Mouse (Mus musculus): ENCODE data around the gene Prtg.

The Prtg gene

DNA sequence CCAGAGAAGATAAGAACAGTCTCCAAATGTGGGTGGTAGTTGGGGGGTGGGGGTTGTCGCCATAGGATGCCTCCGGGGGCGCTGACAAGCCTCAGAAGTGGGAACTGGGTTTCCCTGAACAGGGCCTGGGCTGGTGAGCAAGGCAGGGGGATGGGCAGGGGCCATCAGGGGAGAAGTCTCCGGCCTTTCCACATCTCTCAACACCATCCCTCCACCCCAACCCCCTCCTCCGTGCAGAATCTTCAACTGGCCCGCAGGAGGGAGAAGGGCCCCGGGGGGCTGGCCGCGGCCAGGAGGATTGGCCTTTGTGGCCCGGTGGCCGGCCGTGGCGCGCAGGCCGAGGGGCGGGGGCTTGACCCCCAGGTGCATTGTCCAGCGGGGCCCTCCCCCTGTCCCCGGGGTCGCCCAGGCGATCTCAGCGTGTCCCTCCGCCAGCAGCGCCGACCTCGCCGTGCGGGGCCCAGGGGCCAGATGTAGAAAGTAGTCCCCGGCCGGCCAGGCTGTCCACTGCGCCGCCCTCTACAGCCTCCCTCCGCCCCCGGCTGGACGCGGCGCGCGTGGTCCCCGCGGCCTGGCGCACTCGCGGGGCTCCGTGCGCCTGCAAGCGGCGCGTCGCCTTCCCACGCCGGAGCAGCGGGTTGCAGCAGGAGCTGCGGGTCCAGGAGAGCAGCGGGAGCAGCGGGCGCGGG lies at the start of gene Prtg:
TSS of gene Prtg (plus strand) at position 144 of the 689 bp plus-strand sequence.
- DNase-seq = peak; percentile 70 to 82

DNA sequence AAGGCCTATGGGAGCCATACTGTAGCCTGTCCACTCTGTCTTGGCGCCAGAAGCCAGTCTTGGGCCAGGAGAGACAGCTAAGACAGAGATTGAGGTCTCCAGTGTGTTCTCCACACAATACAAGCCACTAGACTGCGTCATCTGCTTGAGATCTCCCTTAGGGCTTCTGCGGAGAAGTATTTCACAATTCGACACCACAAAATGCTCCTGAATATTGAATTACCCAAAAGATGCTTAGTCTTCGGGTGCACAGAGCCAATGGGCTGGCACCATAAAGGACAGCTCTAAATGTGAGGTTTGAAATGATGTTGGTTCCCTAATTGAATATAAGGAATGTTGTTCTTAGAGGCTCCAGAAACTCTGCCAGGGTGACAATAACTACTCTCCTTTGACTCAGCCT lies 49.5 kb upstream of the Prtg start:
- DNase-seq = no peak

DNA sequence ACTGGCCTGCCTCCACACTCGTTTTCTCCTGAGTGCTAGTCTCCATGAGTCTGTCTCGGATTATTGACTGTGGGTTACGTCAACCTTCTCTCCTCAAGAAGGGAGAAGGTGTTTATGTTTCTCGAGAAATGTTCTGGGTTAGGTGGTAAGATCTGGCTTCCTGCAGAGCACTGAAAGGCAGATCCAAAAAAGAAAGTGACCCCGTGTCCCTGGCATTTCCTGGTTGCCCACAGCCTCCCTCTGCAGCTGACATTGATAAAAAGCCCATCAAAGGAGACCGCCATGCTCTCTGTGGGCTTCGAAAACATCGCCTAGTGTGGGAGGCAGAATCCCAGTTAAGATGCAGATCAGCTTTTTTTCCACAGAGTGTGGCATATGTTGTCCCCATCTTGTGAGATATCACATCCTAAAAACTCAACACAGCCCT lies 48.0 kb upstream of the Prtg start:
- no peak for DNase-seq

DNA sequence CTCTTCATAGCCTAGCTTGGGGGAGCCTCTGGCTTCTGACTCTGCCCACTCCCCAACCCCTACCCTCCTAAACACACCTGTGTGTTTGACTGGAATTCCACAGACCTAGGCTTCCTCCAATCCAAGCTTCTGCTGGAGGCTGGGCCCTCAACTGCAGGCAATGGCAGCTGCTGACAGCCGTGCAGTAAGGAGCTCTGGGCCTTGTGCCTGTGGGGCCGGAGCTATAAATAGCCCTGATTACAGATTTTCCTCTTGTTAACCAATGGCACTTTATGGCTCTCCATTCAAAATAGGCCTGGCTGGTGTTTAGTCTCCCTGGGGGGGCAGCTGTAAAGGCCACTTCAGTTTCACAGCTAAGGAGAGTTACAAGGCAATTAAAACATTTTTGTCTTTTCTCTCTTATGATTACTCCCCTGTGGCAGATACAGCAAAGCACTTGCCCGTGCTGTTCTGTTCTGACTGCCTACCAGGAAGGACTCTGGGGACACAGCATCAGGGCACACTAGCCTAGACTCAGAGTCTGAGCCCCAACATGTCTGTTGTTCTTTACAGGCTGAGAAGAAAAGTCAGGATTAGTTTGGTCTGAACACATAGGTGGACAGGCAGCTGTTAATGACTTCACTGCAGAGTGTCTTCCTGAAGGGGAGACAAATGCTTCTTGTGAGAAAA lies 43.5 kb upstream of the Prtg start:
- DNase-seq = peak; percentile 53 to 54

DNA sequence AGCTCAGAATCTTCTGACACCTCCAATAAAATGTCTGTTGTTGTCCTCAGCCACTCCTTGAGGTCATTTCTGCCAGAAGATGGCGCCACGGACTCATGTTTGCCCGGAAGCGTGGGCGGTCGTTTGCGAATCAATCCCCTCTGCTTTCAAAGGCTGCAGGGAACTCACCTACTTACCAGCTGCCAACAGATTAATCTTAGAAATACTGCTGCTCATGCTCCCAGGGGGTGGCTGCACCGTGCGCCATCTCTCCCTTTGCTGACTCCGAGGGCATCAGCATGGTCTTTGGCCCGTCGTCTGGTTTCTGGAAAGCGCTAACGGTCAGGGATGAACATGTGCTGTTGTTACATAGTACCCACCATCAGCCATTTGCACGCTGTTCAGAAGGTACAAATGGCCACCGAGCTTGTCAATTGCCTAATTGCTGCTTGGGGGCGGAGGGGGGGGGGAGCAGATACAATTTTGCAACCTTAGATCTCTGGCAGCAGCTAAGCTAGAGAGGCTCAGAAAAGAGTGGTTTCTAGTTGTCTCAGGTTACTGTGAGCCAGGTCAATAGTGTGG lies 39.8 kb upstream of the Prtg start:
- DNase-seq = peak; percentile 95 to 96

DNA sequence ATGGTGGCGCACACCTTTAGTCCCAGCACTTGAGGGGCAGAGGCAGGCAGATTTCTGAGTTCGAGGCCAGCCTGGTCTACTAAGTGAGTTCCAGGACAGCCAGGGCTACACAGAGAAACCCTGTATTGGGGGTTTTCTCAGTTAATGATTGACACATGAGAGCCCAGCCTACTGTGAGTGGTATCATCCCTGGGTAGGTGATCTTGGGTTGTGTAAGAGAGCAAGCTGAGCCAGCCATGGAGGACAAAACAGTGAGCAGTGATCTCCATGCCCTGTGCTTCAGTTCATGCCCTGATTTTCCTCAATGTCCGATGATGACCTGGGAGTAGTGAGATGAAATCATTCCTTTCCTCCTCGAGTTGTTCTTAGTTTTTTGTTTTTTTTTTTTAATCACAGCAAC lies 31.7 kb upstream of the Prtg start:
- DNase-seq = no peak

DNA sequence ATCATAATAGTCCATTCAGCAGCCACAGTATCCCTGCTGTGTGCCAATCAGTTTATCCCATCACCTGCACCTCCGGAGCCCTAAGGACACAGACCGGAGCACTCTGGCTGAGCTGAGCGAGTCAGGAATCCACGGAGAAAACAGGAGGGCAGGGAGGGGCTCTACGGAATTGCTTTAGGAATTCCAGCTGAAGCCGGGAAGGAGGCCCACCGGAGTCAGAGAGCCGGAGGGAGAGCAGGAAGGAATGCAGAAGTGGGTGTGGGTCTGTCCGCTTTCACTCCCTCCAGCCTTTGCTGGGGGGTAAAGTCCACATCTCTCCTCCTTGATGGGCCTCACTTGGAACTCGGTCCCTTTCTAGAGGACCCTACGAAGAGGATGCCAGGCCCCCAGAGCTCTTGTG lies 27.7 kb upstream of the Prtg start:
- peak; percentile 20 to 43 for DNase-seq

DNA sequence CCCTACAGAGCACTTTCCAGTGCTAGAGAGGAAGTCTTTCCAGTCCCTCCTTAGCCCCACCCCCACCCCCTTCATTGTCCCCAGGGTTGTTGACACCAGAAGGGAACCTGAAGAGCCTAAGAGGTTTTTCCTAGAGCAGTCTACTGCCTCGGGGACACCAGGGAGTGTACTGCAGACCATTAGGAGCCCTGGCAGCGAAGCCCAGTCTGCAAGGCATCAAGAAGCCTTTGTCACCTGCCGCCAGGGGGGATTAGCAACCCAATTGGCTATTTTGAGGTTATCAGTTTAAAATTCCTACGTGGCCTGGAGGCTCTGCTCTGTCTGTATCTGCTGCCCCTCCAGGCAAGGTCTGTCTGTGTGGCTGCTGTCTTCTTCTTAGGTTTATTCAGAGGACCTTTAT lies 26.9 kb upstream of the Prtg start:
- DNase-seq = no peak

DNA sequence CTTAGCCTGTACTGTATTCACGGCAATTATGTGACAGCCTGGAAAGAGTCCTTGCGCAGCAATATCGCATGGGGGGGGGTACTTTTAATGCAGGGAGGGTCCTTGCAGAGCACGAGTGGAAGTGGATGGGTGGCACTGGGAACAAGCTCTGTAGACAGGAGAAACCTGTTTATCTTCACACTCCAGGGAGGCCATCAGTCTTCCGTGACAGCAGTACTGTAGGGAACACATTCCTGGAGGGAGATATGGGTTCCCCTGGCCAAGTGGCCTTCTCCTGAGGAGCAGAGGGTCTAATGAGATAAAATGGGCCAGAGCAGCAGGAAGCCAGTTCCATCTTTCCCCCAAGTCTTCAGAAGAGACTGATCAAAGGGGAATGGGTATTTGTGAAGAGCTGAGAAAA lies 26.0 kb upstream of the Prtg start:
- no peak for DNase-seq

DNA sequence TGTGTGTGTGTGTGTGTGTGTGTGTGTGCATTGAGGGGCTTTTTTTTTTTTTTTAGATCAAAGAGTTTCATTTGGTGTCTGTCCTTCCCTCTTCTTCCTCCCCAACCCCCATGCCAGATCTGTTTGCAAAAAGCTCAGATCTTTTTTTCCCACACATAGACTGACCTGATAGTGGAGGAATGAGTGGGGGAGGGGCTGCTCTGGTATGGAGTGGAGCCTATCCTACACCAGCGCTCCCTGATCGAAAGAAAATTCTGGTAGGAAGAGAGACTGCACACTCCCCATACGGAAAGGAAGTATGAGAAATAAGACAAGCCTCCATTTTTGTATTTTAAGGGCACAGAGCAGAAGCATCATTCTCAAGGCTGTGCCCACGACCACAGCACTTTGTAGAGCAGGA lies 25.2 kb upstream of the Prtg start:
- peak in 1 of 2 experiments; percentile 31 for DNase-seq

DNA sequence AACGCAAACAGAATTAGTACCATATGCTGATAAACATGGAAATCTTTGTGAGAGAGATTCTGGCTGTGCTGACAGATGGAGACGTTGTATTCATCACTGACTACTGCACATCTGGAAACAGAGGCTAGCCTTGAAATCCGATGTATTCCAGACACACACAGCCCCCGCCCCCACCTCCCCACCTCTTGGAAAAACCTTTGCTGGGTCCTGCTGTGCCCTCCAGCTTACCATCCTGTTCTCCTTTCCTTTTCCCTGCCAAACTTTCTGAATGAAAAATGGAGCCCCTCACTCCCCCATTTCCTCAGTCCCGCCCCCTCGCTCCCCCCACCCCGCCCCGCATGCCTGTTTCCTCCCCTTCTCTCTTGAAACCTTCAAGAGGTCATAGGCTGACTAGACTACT lies 24.6 kb upstream of the Prtg start:
- DNase-seq = no peak

DNA sequence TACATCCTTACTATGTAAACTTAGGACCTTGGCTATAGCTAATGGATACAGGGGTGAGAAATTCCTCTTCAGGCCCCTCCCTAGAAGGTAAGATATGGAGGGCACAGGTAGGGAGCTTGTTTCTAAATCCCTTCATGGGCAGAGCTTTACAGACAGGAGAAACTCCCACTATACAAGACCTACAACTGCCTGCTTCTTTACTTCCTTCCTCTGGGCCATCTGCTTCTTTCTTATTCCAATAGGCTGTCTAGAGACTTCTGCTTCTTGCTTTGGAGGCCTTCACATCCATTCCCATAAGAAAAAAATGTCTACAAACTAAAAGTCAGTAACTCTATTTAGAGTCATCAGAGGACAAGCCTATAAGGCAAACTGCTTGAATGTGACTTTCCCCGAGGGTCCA lies 18.9 kb upstream of the Prtg start:
- no peak for DNase-seq

DNA sequence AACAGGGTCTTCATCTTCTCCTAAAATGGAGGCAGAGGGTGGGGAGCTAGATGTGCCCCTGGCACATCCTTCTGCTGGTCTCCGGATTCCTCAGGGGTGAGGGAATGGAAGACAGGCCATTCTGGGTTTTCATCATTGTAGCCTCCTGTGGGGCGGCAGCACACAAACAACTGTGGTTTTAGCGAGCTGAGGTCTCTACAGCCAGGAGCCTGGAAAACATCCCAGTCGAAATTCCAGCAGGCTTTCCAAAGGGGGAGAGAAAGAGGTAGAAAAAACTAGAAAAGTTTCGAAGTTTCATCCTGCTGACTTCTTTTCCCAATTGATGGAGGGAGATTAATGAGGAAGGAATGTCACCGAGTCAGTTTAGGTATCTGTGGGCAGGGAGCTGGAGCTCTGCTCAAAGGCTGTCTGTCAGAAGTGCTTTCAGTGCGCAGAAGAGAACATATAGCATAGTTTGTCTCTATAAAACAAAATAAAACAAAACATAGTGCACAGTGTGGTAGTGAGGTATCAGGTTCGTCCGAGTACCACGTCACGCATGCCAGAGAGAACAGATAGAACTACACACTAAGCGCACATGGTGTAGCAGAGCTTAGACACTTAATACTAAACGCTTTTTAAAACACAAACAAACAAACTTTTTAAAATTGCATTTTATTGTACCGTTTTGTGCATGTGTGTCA lies 16.0 kb upstream of the Prtg start:
- DNase-seq = no peak

DNA sequence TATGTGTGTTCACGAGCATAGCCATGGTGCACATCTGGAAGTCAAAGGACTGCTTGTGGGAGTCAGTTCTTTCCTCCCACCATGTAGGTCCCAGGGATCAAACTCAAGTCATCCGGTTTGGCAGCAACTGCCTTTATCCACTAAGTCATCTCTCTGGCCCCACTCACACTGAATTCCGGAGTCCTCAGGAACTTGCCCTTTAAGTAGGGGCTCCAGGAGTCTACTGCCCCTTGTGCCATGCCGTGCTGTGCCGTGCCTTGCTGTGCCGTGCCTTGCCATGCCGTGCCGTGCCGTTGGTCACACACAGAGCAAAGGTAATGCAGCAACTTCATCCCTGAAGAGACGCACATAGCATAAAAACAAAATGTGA lies 15.5 kb upstream of the Prtg start:
- peak; percentile 28 to 44 for DNase-seq

DNA sequence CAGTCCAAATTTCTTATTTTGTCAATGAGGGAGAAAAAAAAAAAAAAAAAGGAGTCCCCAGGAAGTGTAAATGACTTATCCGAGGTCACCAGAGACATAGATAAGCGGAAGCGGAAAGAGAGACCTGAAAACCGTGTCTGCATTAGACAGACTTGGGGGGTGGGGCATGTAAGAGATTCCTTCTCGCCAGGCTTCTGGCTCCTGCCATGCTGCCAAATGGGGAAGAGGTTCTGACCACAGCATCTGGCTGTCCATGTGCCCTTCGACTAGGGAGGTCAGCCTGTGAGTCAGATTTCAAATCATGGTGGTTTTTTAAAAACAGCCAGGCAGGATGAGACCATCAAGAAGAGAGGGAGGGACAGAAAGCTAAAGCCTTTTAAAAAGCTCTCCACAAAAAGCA lies 15.0 kb upstream of the Prtg start:
- DNase-seq = peak in 1 of 2 experiments; percentile 33

DNA sequence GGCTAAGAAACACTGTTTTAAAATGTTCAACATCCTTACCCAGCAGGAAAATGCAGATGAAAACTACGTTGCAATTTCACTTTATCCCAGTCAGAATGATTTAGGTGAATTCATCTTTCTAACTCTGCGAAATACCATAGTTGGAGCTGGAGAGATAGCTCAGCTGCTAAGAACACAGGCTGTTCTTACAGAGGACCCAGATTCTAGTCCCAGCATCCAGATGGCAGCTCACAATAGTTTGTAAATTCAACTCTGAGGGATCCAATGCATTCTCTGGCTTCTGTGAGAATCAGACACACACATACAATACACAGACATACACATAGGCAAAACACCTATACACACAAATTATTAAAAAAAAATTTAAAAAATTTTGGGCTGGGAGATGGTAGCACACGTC lies 11.4 kb upstream of the Prtg start:
- DNase-seq = no peak

DNA sequence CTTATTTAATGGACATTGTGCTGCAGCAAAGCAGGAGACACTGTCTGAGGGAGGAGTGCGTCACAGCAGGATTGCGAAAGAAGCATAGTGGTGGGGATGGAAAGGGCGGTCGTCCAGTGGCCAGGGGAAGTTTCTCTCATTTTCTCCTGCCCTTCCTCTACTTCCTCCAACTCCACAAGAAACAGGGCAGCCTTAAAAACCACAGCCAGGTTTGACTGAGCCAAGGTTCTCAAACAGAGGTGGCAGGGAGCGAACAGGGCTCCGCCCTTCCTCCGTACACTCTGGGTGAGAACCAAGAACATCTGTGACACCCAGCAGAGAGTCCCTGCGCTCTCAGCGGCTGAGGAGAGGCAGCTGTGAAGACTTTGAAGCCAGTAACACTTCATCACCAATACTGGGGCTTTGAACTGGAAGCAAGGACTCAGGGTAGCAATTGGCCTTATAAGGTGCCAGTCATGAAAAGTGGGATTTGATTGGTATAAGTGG lies 9.5 kb upstream of the Prtg start:
- DNase-seq = peak; percentile 34 to 48

DNA sequence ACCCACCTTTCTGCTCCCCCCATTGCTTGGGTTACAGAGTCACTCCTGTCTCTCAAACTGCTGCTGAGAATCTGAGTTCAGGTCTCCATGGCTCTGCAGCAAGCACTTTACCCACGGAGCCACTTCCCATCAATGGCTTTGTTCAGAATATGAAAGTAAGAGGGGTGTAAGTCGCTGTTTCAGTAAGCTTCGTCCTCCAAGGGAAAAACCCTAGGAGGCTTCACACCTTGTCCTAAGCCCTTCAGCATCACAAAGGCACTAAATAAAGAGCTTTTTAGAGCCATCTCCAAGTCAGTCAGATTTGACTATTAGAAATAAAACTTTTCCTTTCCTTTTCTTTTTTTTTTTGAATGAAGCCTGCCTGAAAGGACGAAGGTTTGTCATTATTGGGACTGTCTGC lies 3.4 kb upstream of the Prtg start:
- no peak for DNase-seq

DNA sequence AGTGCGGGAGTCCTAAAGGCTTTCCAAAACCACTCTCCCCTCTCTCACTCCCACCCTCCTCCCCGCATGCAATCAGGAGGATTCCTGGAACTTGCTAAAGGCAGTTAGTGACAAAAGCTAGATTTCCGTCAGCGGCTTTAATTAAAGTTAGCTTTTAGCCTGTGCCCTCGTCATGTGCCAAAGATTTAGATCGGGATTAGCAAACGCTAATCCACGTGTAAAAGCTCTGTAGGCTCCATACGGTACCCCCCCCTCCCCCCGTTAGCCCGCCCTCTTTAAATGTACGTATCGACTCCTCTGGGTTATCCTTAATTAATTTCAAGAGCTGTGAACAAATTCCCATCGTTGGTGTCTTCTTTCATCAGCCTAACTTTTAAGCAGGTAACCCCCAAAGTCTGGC lies 528 bp upstream of the Prtg start:
- no peak for DNase-seq

DNA sequence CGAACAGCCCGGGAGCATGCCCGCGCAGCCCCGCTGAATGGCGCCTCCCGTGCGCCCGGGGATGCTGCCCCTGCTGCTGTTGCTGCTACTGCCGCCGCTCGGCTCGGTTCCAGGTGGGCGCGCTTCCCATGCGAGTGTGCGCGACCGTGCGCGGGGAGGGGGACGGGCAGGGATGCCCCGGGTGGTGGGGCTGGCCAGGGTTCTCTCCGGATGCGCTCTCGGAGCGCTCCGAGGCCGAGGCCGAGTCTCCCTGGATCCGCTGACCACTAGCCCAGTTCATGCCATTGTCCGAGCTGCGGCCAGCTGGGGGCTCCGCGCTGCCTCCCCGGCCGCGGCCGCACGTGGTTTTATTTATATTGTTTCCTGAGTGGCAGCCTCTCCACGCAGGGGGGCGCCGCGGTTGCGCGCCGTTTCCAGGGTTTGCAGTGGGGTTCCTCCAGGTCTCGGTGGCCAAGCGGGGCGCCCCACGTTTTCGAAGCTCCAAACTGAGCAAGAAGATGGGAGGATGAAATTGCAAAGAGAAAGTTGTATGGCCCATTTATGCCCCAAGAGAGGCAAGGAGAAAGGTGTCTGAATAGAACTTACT lies 839 bp downstream of the Prtg start:
- peak; percentile 74 to 85 for DNase-seq

DNA sequence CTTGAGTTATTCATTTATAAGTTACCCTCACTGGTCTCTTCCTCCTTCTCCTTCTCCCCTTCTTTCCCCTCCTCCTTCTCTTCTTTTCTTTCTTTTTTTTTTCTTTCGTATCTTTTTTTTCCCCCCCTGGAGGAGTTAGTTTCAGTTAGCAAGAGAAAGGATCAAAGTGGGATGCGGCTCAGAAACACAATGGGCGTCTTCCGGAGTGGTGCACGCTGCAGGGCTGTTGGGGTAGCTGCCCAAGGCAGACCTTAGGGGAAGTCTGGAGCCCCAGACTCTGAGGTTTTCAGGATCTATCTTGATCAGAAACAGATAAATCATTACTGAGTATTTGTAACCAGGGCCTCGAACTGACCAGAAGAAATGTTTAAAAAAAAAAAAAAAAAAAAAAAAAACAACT lies 1.5 kb downstream of the Prtg start:
- peak in 1 of 2 experiments; percentile 24 for DNase-seq

DNA sequence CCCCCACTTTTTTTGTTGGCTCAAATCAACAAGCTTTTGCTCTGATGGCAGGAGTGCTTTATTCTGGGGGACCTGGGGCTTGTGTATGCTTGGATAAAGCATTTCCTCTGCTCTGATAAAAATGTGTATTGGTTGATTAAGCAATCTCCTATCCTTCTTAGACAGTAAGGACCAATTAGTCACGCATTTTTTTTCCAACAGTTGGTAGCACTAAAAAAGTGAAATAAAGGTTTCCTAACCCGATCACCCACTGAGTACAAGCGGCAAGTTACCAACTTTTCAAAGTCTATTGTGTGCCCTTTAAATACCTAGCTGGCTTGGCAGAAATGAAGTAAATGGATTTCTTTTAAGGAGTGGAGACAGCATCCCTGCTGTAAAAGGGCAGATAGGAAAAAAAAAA lies 1.9 kb downstream of the Prtg start:
- DNase-seq = no peak

DNA sequence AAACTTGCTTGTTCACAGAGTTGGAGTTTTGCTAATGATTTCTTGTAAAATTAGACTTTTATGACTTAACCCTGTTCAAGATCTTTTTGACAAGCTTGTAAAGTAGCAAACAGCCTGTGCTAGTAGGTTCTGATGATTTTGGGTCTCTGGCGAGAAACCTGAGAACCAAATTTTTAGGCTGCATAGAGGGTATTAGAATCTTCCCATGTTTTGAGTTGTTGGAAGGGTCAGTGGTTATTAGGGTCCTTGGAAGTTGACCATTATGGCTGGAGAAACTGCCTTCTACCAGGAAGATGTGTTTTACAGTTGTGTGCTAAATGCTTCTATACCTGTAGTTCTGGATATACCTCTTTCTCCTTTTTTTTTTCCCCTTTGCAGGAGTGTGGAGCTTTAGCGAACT lies 2.4 kb downstream of the Prtg start:
- DNase-seq = no peak
